ENCODE assay signal across 18 mouse cellular contexts in the genomic region with DNA sequence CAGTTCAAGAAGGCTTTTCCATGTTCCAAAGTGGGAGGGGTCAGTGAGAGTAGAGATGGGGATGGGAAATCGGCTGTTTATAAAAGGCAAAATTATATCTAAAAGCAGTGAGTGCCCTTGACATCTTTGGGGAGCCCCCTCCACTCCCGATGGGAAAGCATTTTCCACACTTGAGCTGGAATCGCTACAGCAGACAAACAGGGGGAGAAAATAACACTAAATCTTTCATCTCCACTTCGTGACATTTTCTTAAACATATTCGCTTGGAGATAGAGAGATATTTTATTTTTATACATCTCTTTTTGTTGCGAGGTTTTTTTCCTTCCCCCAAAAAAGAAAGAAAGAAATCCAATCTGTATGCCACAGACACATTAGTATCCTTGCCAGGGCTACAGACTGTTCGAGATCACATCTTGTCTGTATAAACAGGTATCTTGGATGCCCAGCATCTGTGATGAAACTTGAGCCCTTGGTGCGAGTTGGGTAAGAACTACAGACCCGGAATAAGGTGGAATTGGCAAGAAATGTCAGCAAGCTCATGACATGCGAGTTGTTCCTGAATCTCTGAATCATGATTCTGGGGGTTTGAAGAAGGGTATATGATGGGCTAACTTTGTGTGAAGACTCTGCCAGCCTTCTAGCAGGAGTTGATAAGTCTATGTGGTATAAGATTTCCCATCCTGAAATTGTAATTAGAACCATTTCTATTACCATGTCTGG.
A peak's percentile ranks its signal among the peaks of the same experiment; 100 is the strongest.
DNase-seq lines count a peak whose midpoint lies in the region; TF ChIP-seq lines count a peak whose summit lies in the region.
"Had no signal": no experiment of that assay in that cellular context is flagged by ENCODE, and none has a peak within 500 bp of the region (broad histone marks: within the 10 kb centered on the region; RNA-seq: fewer than 3 reads in every experiment).

No protein-coding gene starts in this region.

- TF ChIP-seq POLR2A in cortical plate, adult 2 months (IDR thresholded peaks at IDR 0.05; ENCODE audit: extremely low read depth, insufficient read depth, low read length) = no peak

- H3K4me1 ChIP-seq in cortical plate, adult 2 months (ENCODE audit: control insufficient read depth, insufficient read depth, low read length) = peaks cover 1% of the 10 kb centered on the region
- H3K4me1 ChIP-seq: embryonic facial prominence, embryonic 10.5 days; heart, embryonic 13.5 days; hindbrain, embryonic 12.5 days had no signal

- H3K27ac ChIP-seq in cortical plate, adult 2 months (ENCODE audit: insufficient read depth, low read length) = 0 out of 2 replicates have a peak overlapping the region, but pooled peaks have one; percentile 33
- H3K27ac ChIP-seq: embryonic facial prominence, embryonic 10.5 days; heart, embryonic 13.5 days; hindbrain, embryonic 12.5 days had no signal

- no peak for TF ChIP-seq CTCF in cortical plate, adult 2 months (IDR thresholded peaks at IDR 0.05; ENCODE audit: extremely low read depth, insufficient read depth, low read length)

- intact Hi-C loops in heart, postnatal 14 days (cut with DNase I) = no loop called here
- intact Hi-C loops in left cerebral cortex, postnatal 36 days (cut with DNase I) = no loop called here

- DNase-seq in heart, adult 11 months = peak; percentile 17
- no peak for DNase-seq in heart, postnatal 14 days
- peak; percentile 10 for DNase-seq in right cerebral cortex, adult 18-20 months
- no peak for DNase-seq in right cerebral cortex, postnatal 14 days
- peak; percentile 24 to 42 for DNase-seq in left cerebral cortex, postnatal 36 days (ENCODE audit: low spot score in 2 of 2)
- no peak for DNase-seq in urinary bladder, postnatal 4 days (ENCODE audit: low spot score in 2 of 2)
- DNase-seq in T-cell, adult 2 months (ENCODE audit: low spot score) = no peak
- DNase-seq: adrenal gland, adult 8-10 months; adrenal gland, postnatal 36 days; cerebellum, adult 11-12 months; cerebellum, adult 9-10 months; cerebellum, postnatal 36 days; gastrocnemius, postnatal 14 days; heart, postnatal 4 days had no signal

- no peak overlapping the region for H3K4me3 ChIP-seq in cortical plate, adult 2 months (ENCODE audit: insufficient read depth, low read length)
- H3K4me3 ChIP-seq: embryonic facial prominence, embryonic 10.5 days; heart, embryonic 13.5 days; hindbrain, embryonic 12.5 days had no signal

Comparison
In these comparisons a context has a peak if more than half of its experiments do, and no peak if none do; other contexts are left out.
1. DNase-seq: peak in heart, adult 11 months (single experiment), right cerebral cortex, adult 18-20 months (single experiment) and left cerebral cortex, postnatal 36 days (2 of 2); none in heart, postnatal 14 days (0 of 2), right cerebral cortex, postnatal 14 days (single experiment), urinary bladder, postnatal 4 days (0 of 2) and T-cell, adult 2 months (single experiment).